Mouse (Mus musculus) retina, postnatal 7 days (tissue): ENCODE results near the gene Gm1979.
"Not testable (repeated sequence)": the region's sequence is repeated elsewhere in the genome, so short reads cannot be mapped to it uniquely, and the experiment has no call there.

ENCODE experiments used
- DNase-seq: peaks from one replicate; pipeline ENCODE4 v3.0.0-alpha.2; 2012; ENCODE audit warnings: low read depth, low spot score

The Gm1979 gene

GRCm38 (mm10) chr5:26004698-26005097 is at the start of gene Gm1979:
TSS of gene Gm1979 (minus strand) at chr5:26004798.
- not testable (repeated sequence) for DNase-seq

GRCm38 (mm10) chr5:26039458-26039857 is 34.9 kb upstream of the Gm1979 start, which contains the start of gene Speer4a:
TSS of gene Speer4a (minus strand) at chr5:26039558.
- not testable (repeated sequence) for DNase-seq

- DNase-seq = not testable (repeated sequence)
Measured at GRCm38 (mm10) chr5:26022816-26023215, 18.2 kb upstream of the Gm1979 start, which contains the start of gene Gm5862. TSS of gene Gm5862 (minus strand) at chr5:26022916.

DNA sequence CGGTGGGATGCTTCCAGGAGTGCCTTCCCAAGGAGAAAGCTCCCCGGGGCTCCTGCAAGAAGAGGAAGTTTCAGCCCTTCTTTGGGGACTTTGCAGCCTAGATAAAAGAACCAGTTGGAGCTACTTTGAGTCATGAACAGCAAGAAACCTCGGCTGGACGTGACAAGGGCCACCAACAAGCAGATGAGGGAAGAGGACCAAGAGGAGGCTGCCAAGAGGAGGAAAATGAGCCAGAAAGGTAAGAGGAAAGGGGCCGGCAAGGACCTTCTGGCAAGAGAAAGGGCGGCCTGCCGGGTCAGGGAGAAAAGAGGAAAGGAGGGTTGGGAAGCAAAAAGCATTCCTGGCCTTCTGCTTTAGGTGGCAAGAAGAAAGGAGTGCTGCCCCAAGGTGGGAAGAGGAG is 3.1 kb upstream of the Gm1979 start:
- not testable (repeated sequence) for DNase-seq

DNA sequence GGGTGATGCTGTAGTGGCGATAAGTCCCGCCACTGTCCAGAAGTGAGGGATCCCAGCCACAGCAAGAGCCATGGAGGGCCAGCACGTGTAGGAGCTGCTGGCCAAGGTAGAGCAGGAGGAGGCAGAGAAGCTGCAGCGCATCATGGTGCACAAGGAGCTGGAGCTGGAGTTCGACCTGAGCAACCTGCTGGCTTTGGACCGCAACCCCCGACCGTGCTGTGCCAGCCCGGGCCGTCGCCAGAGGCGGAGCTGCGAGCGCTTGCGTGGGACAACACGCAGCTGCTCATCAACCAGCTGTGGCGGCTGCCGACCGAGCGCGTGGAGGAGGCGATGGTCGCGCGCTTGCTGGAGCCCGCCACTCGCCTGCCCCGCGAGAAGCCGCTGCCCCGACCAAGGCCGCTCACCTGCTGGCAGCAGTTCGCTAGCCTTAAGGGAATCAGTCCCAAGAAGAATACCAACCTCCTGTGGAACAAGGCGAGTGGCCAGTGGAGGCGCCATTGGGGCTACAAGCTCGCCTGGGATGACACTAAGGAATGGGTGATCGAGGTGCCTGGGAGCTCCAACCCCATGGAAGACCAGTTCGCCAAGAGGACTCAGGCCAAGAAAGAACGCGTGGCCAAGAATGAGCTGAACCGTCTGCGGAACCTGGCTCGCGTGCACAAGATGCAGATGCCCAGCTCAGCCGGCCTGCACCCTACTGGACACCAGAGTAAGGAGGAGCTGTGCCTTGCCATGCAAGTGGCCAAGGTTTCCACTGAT is 2.5 kb upstream of the Gm1979 start:
- DNase-seq = not testable (repeated sequence)

DNA sequence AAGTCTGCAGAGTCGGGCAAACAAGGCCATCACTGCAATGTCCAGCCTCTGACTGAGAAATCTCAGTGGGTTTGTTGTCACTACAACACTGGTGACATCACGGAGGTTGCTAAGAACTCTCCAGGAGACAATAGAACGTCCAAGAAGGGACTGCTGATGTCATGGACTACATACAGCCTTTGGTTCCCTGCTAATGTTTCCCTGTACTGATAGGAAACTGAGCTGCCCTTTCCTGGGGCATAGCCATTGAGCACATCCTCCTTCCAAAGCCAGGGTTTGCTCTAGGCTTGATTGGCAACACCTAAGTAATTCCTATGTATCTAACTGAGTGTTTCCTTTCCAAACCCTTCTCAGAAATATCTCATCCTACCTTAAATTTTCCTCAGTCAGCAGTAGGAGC is 16.0 kb downstream of the Gm1979 start, which contains the start of gene Gm21698:
Gene Gm21698 (minus strand): TSS at position 101 of the 400 bp plus-strand sequence.
- not testable (repeated sequence) for DNase-seq

DNA sequence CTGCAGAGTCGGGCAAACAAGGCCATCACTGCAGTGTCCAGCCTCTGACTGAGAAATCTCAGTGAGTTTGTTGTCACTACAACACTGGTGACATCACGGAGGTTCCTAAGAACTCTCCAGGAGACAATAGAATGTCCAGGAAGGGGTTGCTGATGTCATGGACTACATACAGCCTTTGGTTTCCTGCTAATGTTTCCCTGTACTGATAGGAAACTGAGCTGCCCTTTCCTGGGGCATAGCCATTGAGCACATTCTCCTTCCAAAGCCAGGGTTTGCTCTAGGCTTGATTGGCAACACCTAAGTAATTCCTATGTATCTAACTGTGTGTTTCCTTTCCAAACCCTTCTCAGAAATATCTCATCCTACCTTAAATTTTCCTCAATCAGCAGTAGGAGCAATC is 32.0 kb downstream of the Gm1979 start, which contains the start of gene Gm21680:
Gene Gm21680 (minus strand): TSS at position 101 of the 400 bp plus-strand sequence.
- not testable (repeated sequence) for DNase-seq

GRCm38 (mm10) chr5:25957050-25957449 is 47.5 kb downstream of the Gm1979 start:
- not testable (repeated sequence) for DNase-seq

GRCm38 (mm10) chr5:25956611-25957010 is 48.0 kb downstream of the Gm1979 start:
- not testable (repeated sequence) for DNase-seq

DNA sequence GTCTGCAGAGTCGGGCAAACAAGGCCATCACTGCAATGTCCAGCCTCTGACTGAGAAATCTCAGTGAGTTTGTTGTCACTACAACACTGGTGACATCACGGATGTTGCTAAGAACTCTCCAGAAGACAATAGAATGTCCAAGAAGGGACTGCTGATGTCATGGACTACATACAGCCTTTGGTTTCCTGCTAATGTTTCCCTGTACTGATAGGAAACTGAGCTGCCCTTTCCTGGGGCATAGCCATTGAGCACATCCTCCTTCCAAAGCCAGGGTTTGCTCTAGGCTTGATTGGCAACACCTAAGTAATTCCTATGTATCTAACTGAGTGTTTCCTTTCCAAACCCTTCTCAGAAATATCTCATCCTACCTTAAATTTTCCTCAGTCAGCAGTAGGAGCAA is 50.3 kb downstream of the Gm1979 start, which contains the start of gene Gm21671:
Gene Gm21671 (minus strand): TSS at position 101 of the 400 bp plus-strand sequence.
- not testable (repeated sequence) for DNase-seq
